Mouse (Mus musculus): ENCODE measurements around the gene Fuom.
A peak's percentile ranks its signal among the peaks of the same experiment; 100 is the strongest.

- TF ChIP-seq MYOD1 (IDR thresholded peaks at IDR 0.05; ENCODE audit: control insufficient read depth in 1 of 3, insufficient read length in 2 of 3, low read depth in 2 of 3) (no peak), USF1 (IDR thresholded peaks at IDR 0.05; ENCODE audit: low read depth) (peak; percentile 26), POLR2A (IDR thresholded peaks at IDR 0.05; ENCODE audit: insufficient read length, low read depth) (no peak), TCF12 (IDR thresholded peaks at IDR 0.05; ENCODE audit: insufficient read depth, poor library complexity, severe bottlenecking) (no peak), MAX (IDR thresholded peaks at IDR 0.05; ENCODE audit: low read depth) (no peak), POLR2AphosphoS2 (IDR thresholded peaks at IDR 0.05; ENCODE audit: insufficient read length, low read depth) (no peak), E2F4 (IDR thresholded peaks at IDR 0.05; ENCODE audit: insufficient read depth) (no peak), MYOG (IDR thresholded peaks at IDR 0.05; ENCODE audit: control insufficient read depth in 1 of 3, insufficient read depth in 1 of 3, insufficient read length in 2 of 3, low read depth in 2 of 3) (no peak), TCF3 (IDR thresholded peaks at IDR 0.05; ENCODE audit: insufficient read length, low read depth) (no peak)
Measured at GRCm38 (mm10) chr7:140111943-140112342, 9.7 kb upstream of the Fuom start.
